Mouse (Mus musculus) erythroblast, embryonic 14.5 days (primary cell): ENCODE data around the gene Cdk11b.

ENCODE experiments used
- GATA1 ChIP-seq: IDR thresholded peaks from 2 replicates; pipeline ENCODE4 v1.6.1; 2012; ENCODE audit warnings: low read length, inconsistent platforms, mixed read lengths
- TAL1 ChIP-seq: IDR thresholded peaks from 3 replicates; pipeline ENCODE4 v1.6.1; 2012; ENCODE audit warnings: low read length, inconsistent platforms, mixed read lengths

DNA sequence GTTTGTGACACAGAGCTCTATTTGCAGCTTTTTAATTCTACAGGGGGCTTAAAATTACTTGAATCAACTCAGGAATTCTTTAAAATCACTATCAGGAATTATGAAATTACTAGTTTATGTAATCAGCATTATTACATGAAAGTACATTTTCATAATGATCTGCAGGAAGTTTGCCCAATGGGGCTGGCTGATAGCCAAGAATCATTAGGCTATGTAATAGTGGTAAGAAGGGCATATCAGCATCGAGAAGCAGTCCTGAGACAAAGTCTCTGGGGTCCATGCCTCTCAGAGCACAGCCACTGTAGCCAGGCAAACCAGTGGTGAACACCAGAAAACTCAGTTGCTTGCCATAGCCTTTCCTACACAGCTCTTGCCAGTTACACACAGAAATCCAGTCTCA, 30.9 kb upstream of the Cdk11b start:
- TF ChIP-seq GATA1 (no peak), TAL1 (no peak)
